Comparison of ENCODE assay signal across 8 mouse cellular contexts in genomic region chr10:19933511-19934383, GRCm38 (mm10). TPM values are rescaled to one million over a fixed set of nuclear protein-coding genes. Genes with fewer than 3 reads are reported as not detected.
A peak's percentile ranks its signal among the peaks of the same experiment; 100 is the strongest.
DNase-seq lines count a peak whose midpoint lies in the region; ATAC-seq and TF ChIP-seq lines count a peak whose summit lies in the region.

No protein-coding gene starts in this region.

- DNase-seq in brain, embryonic 14.5 days (ENCODE audit: low read depth) = peak; percentile 78
- DNase-seq in heart, postnatal 14 days = peak; percentile 87 to 90
- DNase-seq in layer of hippocampus, adult 11-12 months (ENCODE audit: low spot score) = peak; percentile 75
- peak; percentile 75 for DNase-seq in neural tube, embryonic 11.5 days (ENCODE audit: low spot score)

- 0 out of 2 replicates have a peak, but pooled peaks have one; percentile 31 for TF ChIP-seq POLR2A in brain, embryonic 14.5 days (IDR thresholded peaks at IDR 0.05; ENCODE audit: borderline replicate concordance, extremely low read depth, insufficient read depth, insufficient read length, poor library complexity, severe bottlenecking)

- peak overlapping the region; percentile 26 for H3K4me3 ChIP-seq in C2C12 (ENCODE audit: insufficient read depth, poor library complexity, severe bottlenecking)
- peak overlapping the region; percentile 70 for H3K4me3 ChIP-seq in forebrain, embryonic 15.5 days
- H3K4me3 ChIP-seq in liver, embryonic 16.5 days (ENCODE audit: low read depth, low read length) = peak overlapping the region; percentile 69
- H3K4me3 ChIP-seq in neural tube, embryonic 11.5 days (ENCODE audit: low read depth, low read length) = peak overlapping the region; percentile 73
- H3K4me3 ChIP-seq in stomach, embryonic 15.5 days (replicated peaks) = peak overlapping the region; percentile 81

- TF ChIP-seq CTCF in C2C12 (IDR thresholded peaks at IDR 0.05; ENCODE audit: control insufficient read depth, insufficient read depth, insufficient read length) = peak; percentile 90
- TF ChIP-seq CTCF in brain, embryonic 14.5 days (IDR thresholded peaks at IDR 0.05; ENCODE audit: borderline replicate concordance, extremely low read depth, insufficient read depth, insufficient read length) = peak; percentile 17; the same call in 1 of the 2 replicates

- H3K4me2 ChIP-seq in forebrain, embryonic 15.5 days (replicated peaks) = peak overlapping the region; percentile 98
- peak overlapping the region; percentile 77 for H3K4me2 ChIP-seq in liver, embryonic 16.5 days (ENCODE audit: low read depth, low read length)
- H3K4me2 ChIP-seq in neural tube, embryonic 11.5 days (ENCODE audit: low read depth) = peak overlapping the region; percentile 96
- peak overlapping the region; percentile 97 for H3K4me2 ChIP-seq in stomach, embryonic 15.5 days

- H3ac ChIP-seq in C2C12 (ENCODE audit: control insufficient read depth, insufficient read length, low read depth) = peak overlapping the region; percentile 59

- H3K27ac ChIP-seq in forebrain, embryonic 15.5 days (replicated peaks) = peak overlapping the region; percentile 60
- peak overlapping the region; percentile 72 for H3K27ac ChIP-seq in liver, embryonic 16.5 days (ENCODE audit: low read length)
- no peak overlapping the region for H3K27ac ChIP-seq in neural tube, embryonic 11.5 days (ENCODE audit: low read depth, low read length)
- peak overlapping the region; percentile 95 for H3K27ac ChIP-seq in stomach, embryonic 15.5 days

- no peaks in the 10 kb centered on the region for H3K79me3 ChIP-seq in C2C12 (ENCODE audit: low read depth)

- under 1% methylated on average over 89 of the region's 97 CpGs for WGBS in forebrain, embryonic 15.5 days
- under 1% methylated on average over 88 of the region's 97 CpGs for WGBS in liver, embryonic 16.5 days (ENCODE audit: insufficient replicate concordance)
- WGBS in neural tube, embryonic 11.5 days = under 1% methylated on average over 83 of the region's 97 CpGs
- WGBS in stomach, embryonic 15.5 days = under 1% methylated on average over 94 of the region's 97 CpGs

- H3K9ac ChIP-seq in forebrain, embryonic 15.5 days (replicated peaks) = peak overlapping the region; percentile 64
- H3K9ac ChIP-seq in liver, embryonic 16.5 days (ENCODE audit: low read depth, low read length) = peak overlapping the region; percentile 66
- H3K9ac ChIP-seq in neural tube, embryonic 11.5 days (ENCODE audit: low read length) = peak overlapping the region; percentile 60
- peak overlapping the region; percentile 68 for H3K9ac ChIP-seq in stomach, embryonic 15.5 days

- no peaks in the 10 kb centered on the region for H3K79me2 ChIP-seq in C2C12 (ENCODE audit: control insufficient read depth, insufficient read depth)

- intact Hi-C loops in heart, postnatal 14 days (cut with DNase I) = loop anchor here (1.0 to 10.0 kb wide), 4 partner anchors 71 to 191 kb away; no protein-coding TSS in a partner anchor

- ATAC-seq in forebrain, embryonic 15.5 days (replicated peaks) = peak; percentile 84
- ATAC-seq in liver, embryonic 16.5 days (ENCODE audit: low read depth) = peak; percentile 83
- ATAC-seq in neural tube, embryonic 11.5 days (ENCODE audit: insufficient read depth, low FRiP score, low TSS enrichment) = peak; percentile 74
- peak; percentile 92 for ATAC-seq in stomach, embryonic 15.5 days (ENCODE audit: insufficient read depth, low FRiP score, low read depth)

- H3K27me3 ChIP-seq in C2C12 (ENCODE audit: control insufficient read depth, insufficient read depth, insufficient read length) = peaks cover 11% of the 10 kb centered on the region
- H3K27me3 ChIP-seq in forebrain, embryonic 15.5 days = peaks cover 18% of the 10 kb centered on the region; the same call in 1 of the 2 replicates
- peaks cover 31% of the 10 kb centered on the region for H3K27me3 ChIP-seq in liver, embryonic 16.5 days (ENCODE audit: control insufficient read depth, insufficient read depth, low read depth, low read length)
- H3K27me3 ChIP-seq in neural tube, embryonic 11.5 days (ENCODE audit: control insufficient read depth, insufficient read depth, low read length) = peaks cover 19% of the 10 kb centered on the region
- no peaks in the 10 kb centered on the region for H3K27me3 ChIP-seq in stomach, embryonic 15.5 days (replicated peaks)

- peaks cover 16% of the 10 kb centered on the region for H3K4me1 ChIP-seq in forebrain, embryonic 15.5 days
- H3K4me1 ChIP-seq in liver, embryonic 16.5 days (ENCODE audit: control insufficient read depth, low read depth, low read length) = peaks cover 3% of the 10 kb centered on the region
- H3K4me1 ChIP-seq in neural tube, embryonic 11.5 days (ENCODE audit: control insufficient read depth, insufficient read depth, low read length) = no peaks in the 10 kb centered on the region
- H3K4me1 ChIP-seq in stomach, embryonic 15.5 days = 0 out of 2 replicates have a peak, but pooled peaks cover 5% of the 10 kb centered on the region

- no peaks in the 10 kb centered on the region for H3K36me3 ChIP-seq in C2C12 (ENCODE audit: control insufficient read depth, insufficient read depth)
- H3K36me3 ChIP-seq in forebrain, embryonic 15.5 days = no peaks in the 10 kb centered on the region
- no peaks in the 10 kb centered on the region for H3K36me3 ChIP-seq in liver, embryonic 16.5 days (ENCODE audit: control insufficient read depth, insufficient read depth)
- no peaks in the 10 kb centered on the region for H3K36me3 ChIP-seq in neural tube, embryonic 11.5 days (ENCODE audit: control insufficient read depth, insufficient read depth, low read length)
- no peaks in the 10 kb centered on the region for H3K36me3 ChIP-seq in stomach, embryonic 15.5 days

- no peaks in the 10 kb centered on the region for H3K9me3 ChIP-seq in forebrain, embryonic 15.5 days
- no peaks in the 10 kb centered on the region for H3K9me3 ChIP-seq in liver, embryonic 16.5 days (replicated peaks; ENCODE audit: control insufficient read depth, low read length)
- H3K9me3 ChIP-seq in neural tube, embryonic 11.5 days (ENCODE audit: control insufficient read depth, low read length) = no peaks in the 10 kb centered on the region
- no peaks in the 10 kb centered on the region for H3K9me3 ChIP-seq in stomach, embryonic 15.5 days

TF ChIP-seq in C2C12, 6 proteins besides CTCF, POLR2A, EP300 and RAD21:
- TF ChIP-seq CEBPB (IDR thresholded peaks at IDR 0.05; ENCODE audit: low read depth) = no peak
- TF ChIP-seq FOSL1 (IDR thresholded peaks at IDR 0.05; ENCODE audit: insufficient read depth, low read length, poor library complexity, severe bottlenecking) = no peak
- TF ChIP-seq MYOD1 (IDR thresholded peaks at IDR 0.05; ENCODE audit: control insufficient read depth, insufficient read length, low read depth) = no peak
- no peak for TF ChIP-seq USF1 (IDR thresholded peaks at IDR 0.05; ENCODE audit: low read depth)
- TF ChIP-seq MAX (IDR thresholded peaks at IDR 0.05) = no peak
- TF ChIP-seq MYOG (IDR thresholded peaks at IDR 0.05; ENCODE audit: control insufficient read depth, extremely low read depth, insufficient read length) = no peak

RNA-seq across cellular contexts. Expression of gene Map3k5, which starts 0.5 kb away (rescaled TPM):
- 0.55 TPM for polyA plus RNA-seq in C2C12 (2012; fragmentation: generic; extraction: Trizol)
- 1.2 and 2.2 TPM in 2 replicates for polyA plus RNA-seq in brain, embryonic 14.5 days (2012; rRNA removed)
- polyA plus RNA-seq in forebrain, embryonic 15.5 days (2015; fragmentation: Nextera tagmentation; extraction: Ambion mirVana) = 0.75 and 0.88 TPM in 2 replicates
- total RNA-seq in heart, postnatal 14 days (2021) = 10 to 100 TPM; 30.0 to 38.9 TPM
- 0.69 and 0.83 TPM in 2 replicates for polyA plus RNA-seq in liver, embryonic 16.5 days (2015; fragmentation: Nextera tagmentation; extraction: Ambion mirVana)
- 0.85 and 1.4 TPM in 2 replicates for polyA plus RNA-seq in neural tube, embryonic 11.5 days (2014; fragmentation: Nextera tagmentation; extraction: Ambion mirVana)
- polyA plus RNA-seq in stomach, embryonic 15.5 days (2015; fragmentation: Nextera tagmentation; extraction: Ambion mirVana) = 3.0 and 3.3 TPM in 2 replicates

RNA-seq across cellular contexts. Expression of gene Pex7, which starts 26.3 kb away (rescaled TPM):
- 5.0 TPM for polyA plus RNA-seq in C2C12 (2012; fragmentation: generic; extraction: Trizol)
- polyA plus RNA-seq in brain, embryonic 14.5 days (2012; rRNA removed) = 18.7 and 23.6 TPM in 2 replicates
- polyA plus RNA-seq in forebrain, embryonic 15.5 days (2015; fragmentation: Nextera tagmentation; extraction: Ambion mirVana) = 26.4 and 27.7 TPM in 2 replicates
- 10 to 100 TPM; 22.9 to 25.9 TPM for total RNA-seq in heart, postnatal 14 days (2021)
- 29.5 and 33.1 TPM in 2 replicates for polyA plus RNA-seq in liver, embryonic 16.5 days (2015; fragmentation: Nextera tagmentation; extraction: Ambion mirVana)
- polyA plus RNA-seq in neural tube, embryonic 11.5 days (2014; fragmentation: Nextera tagmentation; extraction: Ambion mirVana) = 27.2 and 29.1 TPM in 2 replicates
- polyA plus RNA-seq in stomach, embryonic 15.5 days (2015; fragmentation: Nextera tagmentation; extraction: Ambion mirVana) = 40.7 and 45.4 TPM in 2 replicates

Comparison
In these comparisons a context has a peak if more than half of its experiments do, and no peak if none do; other contexts are left out.
1. H3K4me3 ChIP-seq: peak in every context shown above with its lines; median percentile 81 in stomach, embryonic 15.5 days; 73 in neural tube, embryonic 11.5 days; 70 in forebrain, embryonic 15.5 days; 69 in liver, embryonic 16.5 days; 26 in C2C12.